Mouse (Mus musculus) brain, embryonic 14.5 days (tissue): ENCODE results near the gene Adgre4. TPM values are rescaled to one million over a fixed set of nuclear protein-coding genes. Genes with fewer than 3 reads are reported as not detected.

Experiments used
- DNase-seq: peaks from one replicate; pipeline ENCODE4 v3.0.0-alpha.2; 2011; ENCODE audit warnings: low read depth
- CTCF ChIP-seq: fragments of 200-500 bp; IDR thresholded peaks from 2 replicates; pipeline ENCODE4 v1.5.1; 2012; ENCODE audit warnings: inconsistent platforms, mild to moderate bottlenecking, moderate library complexity, borderline replicate concordance; ENCODE audit not compliant: insufficient read depth, insufficient read length; ENCODE audit errors: extremely low read depth
- POLR2A ChIP-seq: fragments of 200-500 bp; IDR thresholded peaks from 2 replicates; pipeline ENCODE4 v1.6.1; 2012; ENCODE audit warnings: mild to moderate bottlenecking, inconsistent platforms, borderline replicate concordance; ENCODE audit not compliant: poor library complexity, insufficient read depth, insufficient read length, severe bottlenecking; ENCODE audit errors: extremely low read depth
- polyA plus RNA-seq: library from polyadenylated mRNA; depleted of rRNA; stranded (reverse); fragments of >200 nt; gene quantifications from 2 replicates; pipeline ENCODE4 v1.2.3, GENCODE M21; 2012; rRNA removed

Adgre4 gene
- polyA plus RNA-seq, 1 experiment = 0.10 TPM

DNA sequence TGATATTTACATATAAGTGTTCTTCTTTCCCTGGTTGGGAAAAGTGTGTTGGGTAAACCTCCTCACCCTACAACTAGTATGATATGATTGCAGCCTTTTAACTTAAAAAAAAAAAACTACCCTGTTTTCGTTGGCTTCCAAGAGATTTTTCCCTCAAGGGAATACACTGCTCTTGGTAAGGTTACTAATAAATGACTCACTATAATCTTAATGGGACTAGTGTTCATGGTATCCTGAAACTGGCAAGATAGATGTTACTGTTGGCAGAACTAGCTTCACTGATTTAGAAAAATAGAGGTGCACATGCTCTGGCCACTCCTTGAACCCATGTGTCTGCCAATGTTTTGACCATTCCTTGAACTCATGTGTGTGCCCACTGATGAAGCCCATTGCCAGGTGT lies 71.8 kb downstream of the Adgre4 start:
- TF ChIP-seq POLR2A (no peak), CTCF (no peak)
- no peak for DNase-seq

DNA sequence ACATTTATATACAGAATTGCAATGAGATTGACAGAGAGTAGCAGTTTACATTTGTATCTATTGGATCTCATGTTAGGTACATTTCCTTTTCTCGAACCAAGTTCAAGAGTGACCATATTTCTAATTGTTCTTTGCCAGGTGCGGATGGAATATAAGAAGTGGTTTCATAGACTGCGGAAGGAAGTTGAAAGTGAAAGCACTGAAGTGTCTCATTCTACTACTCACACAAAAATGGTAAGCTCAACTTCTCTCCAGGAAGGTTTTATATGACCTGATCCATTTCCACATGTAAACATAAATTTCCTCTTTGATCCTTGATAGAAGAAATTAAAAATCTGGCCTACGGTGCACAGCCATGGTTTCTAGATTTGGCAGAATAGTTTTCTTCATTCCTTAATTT lies 93.3 kb downstream of the Adgre4 start:
- no peak for TF ChIP-seq CTCF
- TF ChIP-seq POLR2A = no peak
- no peak for DNase-seq

DNA sequence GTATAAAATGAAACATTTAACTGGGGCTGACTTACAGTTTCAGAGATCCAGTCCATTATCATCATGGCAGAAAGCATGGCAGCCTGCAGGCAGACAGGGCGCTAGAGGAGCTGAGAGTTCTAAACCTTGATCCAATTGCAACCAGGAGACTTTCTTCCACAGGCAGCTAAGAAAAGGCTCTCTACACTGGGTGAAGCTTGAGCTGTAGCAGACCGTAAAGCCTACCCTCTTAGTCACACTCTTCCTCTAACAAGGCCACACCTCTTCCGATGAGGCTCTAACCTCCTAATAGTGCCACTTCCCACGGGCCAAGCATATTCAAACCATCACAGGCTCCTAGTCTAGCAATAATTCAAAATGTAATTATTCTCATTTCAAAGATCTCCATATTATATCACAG lies 127.4 kb downstream of the Adgre4 start:
- no peak for DNase-seq

DNA sequence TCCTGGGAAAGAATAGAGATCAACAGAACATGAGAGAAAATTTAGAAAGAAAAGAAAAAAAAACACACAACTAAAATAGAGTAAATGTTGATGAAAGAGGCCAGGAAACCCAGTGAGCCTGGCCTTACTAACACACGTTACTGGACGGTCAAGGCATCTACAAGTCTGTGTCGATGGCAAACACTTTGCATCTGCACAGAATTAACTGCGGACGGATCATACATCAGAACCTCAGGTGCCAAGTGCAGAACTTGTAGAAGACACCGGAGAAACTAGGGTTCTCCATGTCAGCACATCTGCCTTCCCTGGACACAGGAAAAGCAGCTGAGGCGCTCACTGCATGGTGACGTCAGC lies 128.5 kb downstream of the Adgre4 start:
- peak; percentile 62 for DNase-seq

More for the DNA sequence above, 127.4 kb downstream of the Adgre4 start:
- TF ChIP-seq CTCF (no peak), POLR2A (no peak)

DNA sequence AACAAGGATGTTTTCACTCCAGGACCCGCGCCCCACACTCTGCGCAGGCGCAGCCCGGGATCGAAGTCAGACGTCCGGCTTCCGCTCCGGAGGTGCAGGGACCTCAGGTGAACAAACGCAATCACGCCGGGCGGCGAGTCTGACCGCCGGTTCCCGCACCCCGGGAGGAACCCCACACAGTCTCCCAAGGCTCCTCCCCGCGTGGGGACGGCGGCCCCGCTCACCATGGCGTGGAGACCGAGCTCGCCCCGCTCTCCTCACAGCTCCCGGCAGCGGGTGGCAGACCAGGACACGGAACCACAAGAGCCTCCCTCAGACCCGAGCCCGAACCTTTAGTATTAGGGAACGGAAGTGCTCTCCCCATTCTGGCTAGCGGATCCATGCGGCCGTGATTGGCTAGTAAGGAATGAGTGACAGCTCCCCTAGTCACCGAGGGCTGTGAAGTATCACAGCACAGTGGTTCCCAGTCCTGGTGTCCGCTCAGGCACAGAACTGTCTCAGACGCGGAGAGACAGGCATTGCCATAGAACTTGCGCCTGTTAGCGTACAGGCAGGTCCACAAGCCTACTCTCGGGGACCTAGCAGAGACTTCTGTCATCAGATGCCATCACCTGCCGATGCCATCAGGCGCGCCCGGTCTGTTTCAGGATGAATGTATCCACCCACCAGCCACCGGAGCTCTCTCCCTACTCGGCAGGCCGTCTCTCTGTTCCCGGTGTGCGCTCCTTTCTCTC lies 129.0 kb downstream of the Adgre4 start, which contains the start of gene Zfp119a:
Zfp119a (minus strand) TSS at position 295 of the 734 bp plus-strand sequence.
- peak; percentile 96 for DNase-seq
- peak; percentile 43; the same call in 1 of the 2 replicates for TF ChIP-seq POLR2A

DNA sequence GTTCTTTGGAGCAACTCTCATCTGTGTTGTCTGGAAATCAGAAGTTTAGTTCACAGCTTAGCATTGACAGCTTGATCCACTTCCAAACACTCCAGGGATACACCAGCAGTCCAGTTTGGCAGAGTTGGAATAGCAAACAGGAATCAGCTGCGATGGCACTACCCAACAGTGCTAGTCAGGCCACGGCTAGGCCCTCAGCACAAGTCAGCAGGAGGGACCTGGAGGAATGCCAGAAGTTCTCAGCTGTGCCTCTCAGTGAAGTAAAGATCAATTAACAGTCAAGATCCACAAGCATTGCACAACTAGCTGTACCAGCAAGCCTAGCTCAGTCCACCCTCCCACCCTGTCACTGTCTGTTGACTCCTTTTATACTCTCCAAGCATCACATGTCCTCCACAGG lies 133.8 kb downstream of the Adgre4 start:
- DNase-seq = peak; percentile 36
- TF ChIP-seq POLR2A (no peak), CTCF (no peak)

DNA sequence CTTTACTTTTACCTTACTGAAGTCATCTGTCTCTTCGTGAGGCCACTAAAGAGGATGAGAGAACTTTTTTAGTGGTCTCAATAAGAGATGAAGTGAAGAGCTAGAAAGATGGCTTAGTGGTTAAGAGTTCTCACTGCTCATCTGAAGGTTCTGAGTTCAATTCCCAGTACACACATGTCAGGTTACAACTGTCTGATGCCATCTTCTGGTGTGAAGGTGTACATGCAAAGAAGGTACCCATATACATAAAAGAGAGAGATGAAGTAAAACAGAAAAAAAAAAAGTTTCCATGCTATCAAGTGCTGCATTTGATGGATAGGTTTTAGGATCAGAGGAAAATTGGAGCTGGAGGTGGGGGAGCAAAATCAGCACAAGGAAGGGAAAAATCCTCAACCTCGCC lies 135.1 kb downstream of the Adgre4 start:
- TF ChIP-seq POLR2A = no peak
- no peak for TF ChIP-seq CTCF
- DNase-seq = no peak

DNA sequence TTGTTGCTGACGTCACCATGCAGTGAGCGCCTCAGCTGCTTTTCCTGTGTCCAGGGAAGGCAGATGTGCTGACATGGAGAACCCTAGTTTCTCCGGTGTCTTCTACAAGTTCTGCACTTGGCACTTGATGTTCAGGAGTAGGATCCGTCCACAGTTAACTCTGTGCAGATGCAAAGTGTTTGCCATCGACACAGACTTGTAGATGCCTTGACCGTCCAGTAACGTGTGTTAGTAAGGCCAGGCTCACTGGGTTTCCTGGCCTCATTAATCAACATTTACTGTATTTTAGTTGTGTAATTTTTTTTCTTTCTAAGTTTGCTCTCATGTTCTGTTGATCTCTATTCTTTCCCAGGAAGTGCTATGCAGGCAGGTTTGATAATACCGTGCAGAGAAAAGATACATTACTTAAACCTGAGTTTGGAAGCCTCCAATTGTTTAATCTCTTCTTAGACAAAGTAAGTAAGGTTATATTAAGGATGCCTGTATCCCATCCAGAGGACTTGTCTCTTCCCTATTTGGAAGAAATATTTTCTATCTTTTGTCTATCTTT lies 142.7 kb downstream of the Adgre4 start:
- peak; percentile 40 for DNase-seq

DNA sequence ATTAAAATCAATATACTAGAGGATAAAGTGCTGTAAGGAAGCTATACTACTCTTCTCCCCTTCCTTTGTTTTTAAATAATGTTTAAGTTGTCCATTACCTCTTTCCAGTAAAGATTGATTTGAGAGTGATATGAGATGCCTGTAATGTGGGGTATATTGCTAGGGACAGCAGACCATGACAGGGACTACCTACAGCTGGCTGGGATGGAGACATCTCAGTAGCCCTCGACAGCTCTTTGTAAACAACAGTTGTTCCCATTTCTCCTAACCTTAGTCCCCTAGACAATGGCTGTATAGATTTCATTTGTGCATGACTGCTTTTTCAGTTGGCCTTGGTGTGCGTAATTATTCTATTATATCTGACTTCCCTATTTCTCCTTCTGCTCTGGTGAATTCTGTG lies 153.3 kb downstream of the Adgre4 start:
- no peak for DNase-seq
- no peak for TF ChIP-seq POLR2A
- TF ChIP-seq CTCF = no peak

Other genes with a start within 250 kb of the Adgre4 start
- gene Vmn2r118, start 124.8 kb upstream of the Adgre4 start, polyA plus RNA-seq = 0.03 TPM in 2 replicates
- gene Pot1b, start 37.4 kb upstream of the Adgre4 start, polyA plus RNA-seq = 15.4 and 18.0 TPM in 2 replicates
- gene Zfp119a, start 128.9 kb downstream of the Adgre4 start, polyA plus RNA-seq = 3.8 and 4.3 TPM in 2 replicates
- 7.6 and 7.8 TPM in 2 replicates for gene Zfp959, start 142.1 kb downstream of the Adgre4 start, polyA plus RNA-seq
- gene Zfp119b, start 199.5 kb downstream of the Adgre4 start, polyA plus RNA-seq = 2.6 and 3.4 TPM in 2 replicates
- 3.7 and 3.8 TPM in 2 replicates for gene Ebi3, start 202.7 kb downstream of the Adgre4 start, polyA plus RNA-seq
- 12.8 and 15.4 TPM in 2 replicates for gene Yju2, start 209.1 kb downstream of the Adgre4 start, polyA plus RNA-seq
- 207 and 264 TPM in 2 replicates for gene Shd, start 220.5 kb downstream of the Adgre4 start, polyA plus RNA-seq
- 130 and 155 TPM in 2 replicates for gene Fsd1, start 236.5 kb downstream of the Adgre4 start, polyA plus RNA-seq